Mouse (Mus musculus): ENCODE measurements at regions not wholly inside any gene's neighbourhood (a gene's known extent, or its start where the extent isn't known, plus 50 kb on each side); places are given as distances from the start of the nearest gene placed in this dataset.

DNA sequence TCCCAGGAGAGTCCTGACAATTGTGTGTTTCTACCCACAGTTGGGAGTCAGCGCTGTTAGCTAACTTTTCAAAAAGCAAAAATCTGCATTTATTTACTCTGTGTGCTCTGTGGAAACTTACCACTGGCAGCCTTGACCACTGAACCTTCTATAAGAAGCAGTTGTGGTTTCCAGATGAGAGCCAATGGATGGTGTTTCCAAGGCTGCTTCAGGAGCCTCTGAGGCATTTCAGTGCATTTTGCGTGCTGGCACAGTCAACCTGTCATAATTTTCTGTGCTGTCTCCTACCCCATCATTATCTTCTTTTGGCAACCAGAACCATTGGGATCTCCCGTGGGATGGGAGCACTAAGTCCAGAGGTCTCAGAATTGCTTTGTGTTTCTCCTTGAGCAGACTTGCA is 60.3 kb downstream of the 4930544G11Rik start:
- H3K9me3 ChIP-seq = no peaks in the 10 kb centered on the region
- H3K4me1 ChIP-seq (replicated peaks) = no peaks in the 10 kb centered on the region
- H3K9ac ChIP-seq = no peak overlapping the region
- H3K27ac ChIP-seq = no peak overlapping the region
- no peaks in the 10 kb centered on the region for H3K36me3 ChIP-seq
- 92% methylated on average over 3 of the region's 3 CpGs for WGBS
- H3K4me3 ChIP-seq = no peak overlapping the region
- no peaks in the 10 kb centered on the region for H3K27me3 ChIP-seq
- no peak for ATAC-seq (ENCODE audit: low FRiP score)
- H3K4me2 ChIP-seq = no peak overlapping the region

DNA sequence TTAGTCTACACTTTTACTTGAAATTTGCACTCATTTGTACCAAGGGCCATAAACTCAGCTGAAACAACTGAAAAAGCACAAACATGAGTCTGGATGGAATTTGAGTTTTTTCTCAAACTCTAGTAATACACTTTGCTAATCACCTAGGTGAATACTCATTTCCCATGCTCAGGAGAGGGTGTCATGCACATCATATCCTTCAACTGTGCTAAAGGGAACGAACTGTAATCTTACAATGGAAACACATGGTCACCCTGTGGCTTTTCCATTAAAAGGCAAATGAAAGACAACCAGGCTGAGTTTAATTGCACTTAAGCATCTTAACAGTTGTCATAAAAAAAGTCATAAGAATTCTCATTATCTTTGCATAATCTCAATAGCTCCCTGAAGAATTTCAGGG is 71.1 kb downstream of the 4930544G11Rik start:
- no peaks in the 10 kb centered on the region for H3K9me3 ChIP-seq
- no peak overlapping the region for H3K27ac ChIP-seq
- H3K4me2 ChIP-seq = no peak overlapping the region
- WGBS = 76% methylated on average over 1 of the region's 1 CpGs
- no peaks in the 10 kb centered on the region for H3K36me3 ChIP-seq
- no peak overlapping the region for H3K4me3 ChIP-seq
- no peak overlapping the region for H3K9ac ChIP-seq
- H3K27me3 ChIP-seq = no peaks in the 10 kb centered on the region
- no peaks in the 10 kb centered on the region for H3K4me1 ChIP-seq (replicated peaks)
- ATAC-seq (ENCODE audit: low FRiP score) = no peak

DNA sequence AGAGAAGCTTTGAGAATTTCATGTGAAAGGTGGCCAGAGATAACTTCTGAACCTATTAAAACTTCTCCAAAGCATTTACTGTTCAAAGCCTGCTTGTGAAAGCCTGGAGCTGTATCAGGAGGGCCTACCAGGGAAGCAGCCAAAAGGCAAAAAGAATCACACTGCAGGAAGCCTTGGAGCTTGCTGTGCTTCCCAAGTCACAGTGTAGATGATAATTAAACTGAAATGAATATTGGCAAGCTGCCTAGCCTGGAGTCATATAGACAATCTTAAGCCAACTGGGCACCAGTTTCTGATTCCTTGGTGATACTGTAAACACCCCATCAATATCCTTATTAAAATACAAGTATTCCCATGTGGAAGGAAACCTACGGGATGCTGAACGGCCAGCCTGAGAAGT is 84.4 kb downstream of the 4930544G11Rik start:
- WGBS = 61% methylated on average over 2 of the region's 2 CpGs
- no peak for ATAC-seq (ENCODE audit: low FRiP score)
- Histone ChIP-seq H3K27ac (no peak overlapping the region), H3K9me3 (no peaks in the 10 kb centered on the region), H3K36me3 (no peaks in the 10 kb centered on the region), H3K4me2 (no peak overlapping the region), H3K4me3 (no peak overlapping the region), H3K4me1 (replicated peaks) (no peaks in the 10 kb centered on the region), H3K27me3 (no peaks in the 10 kb centered on the region), H3K9ac (no peak overlapping the region)

DNA sequence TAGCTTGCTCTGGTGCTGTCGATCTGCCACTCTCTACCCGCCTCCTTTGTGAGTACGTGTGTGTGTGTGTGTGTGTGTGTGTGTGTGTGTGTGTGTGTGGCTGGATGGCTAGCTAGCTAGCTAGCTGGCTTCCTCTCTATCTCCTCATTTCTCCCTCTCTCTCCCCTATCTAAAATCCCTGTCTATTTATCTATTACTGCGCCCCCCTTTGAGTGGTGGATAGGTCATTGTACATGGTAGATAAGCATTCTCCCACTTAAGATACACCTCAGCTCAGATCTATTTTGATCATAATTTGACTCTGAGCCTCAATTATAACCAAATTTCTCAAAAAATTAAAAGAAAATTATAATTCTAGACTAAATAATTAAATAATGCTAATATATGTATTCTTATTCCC is 99.4 kb downstream of the 4930544G11Rik start:
- Histone ChIP-seq H3K4me2 (no peak overlapping the region), H3K27me3 (no peaks in the 10 kb centered on the region), H3K9me3 (no peaks in the 10 kb centered on the region), H3K4me3 (no peak overlapping the region), H3K36me3 (no peaks in the 10 kb centered on the region), H3K9ac (no peak overlapping the region), H3K4me1 (replicated peaks) (no peaks in the 10 kb centered on the region), H3K27ac (no peak overlapping the region)
- 87% methylated on average over 4 of the region's 4 CpGs for WGBS
- ATAC-seq (ENCODE audit: low FRiP score) = no peak

- no peaks in the 10 kb centered on the region for H3K27me3 ChIP-seq
- H3K4me1 ChIP-seq (replicated peaks) = no peaks in the 10 kb centered on the region
- no peaks in the 10 kb centered on the region for H3K9me3 ChIP-seq
- no peak overlapping the region for H3K4me3 ChIP-seq
- no peak overlapping the region for H3K27ac ChIP-seq
- H3K4me2 ChIP-seq = no peak overlapping the region
- no peak for ATAC-seq (ENCODE audit: low FRiP score)
- no peak overlapping the region for H3K9ac ChIP-seq
- H3K36me3 ChIP-seq = no peaks in the 10 kb centered on the region
These were observed 100.0 kb downstream of the 4930544G11Rik start for GRCm38 (mm10) chr6:66052386-66052785.

DNA sequence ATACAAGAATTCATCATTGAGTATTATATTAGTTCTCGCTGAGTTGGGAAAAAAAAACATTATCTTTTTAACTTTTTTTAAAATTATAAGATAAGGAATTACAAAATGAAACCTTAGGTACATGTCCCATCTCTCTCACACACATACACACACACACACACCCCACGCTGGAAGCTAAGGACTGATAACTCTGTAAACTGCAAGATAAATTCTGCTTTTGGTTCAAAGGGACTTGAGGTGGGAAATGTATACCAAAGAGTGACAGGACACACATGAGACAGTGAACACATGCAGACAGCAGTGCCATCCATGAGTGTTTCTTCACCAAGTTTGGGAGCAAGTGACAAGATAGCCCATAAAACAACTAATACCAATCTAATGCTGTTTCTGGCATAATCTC is 100.8 kb downstream of the 4930544G11Rik start:
- no peak for ATAC-seq (ENCODE audit: low FRiP score)

GRCm38 (mm10) chr6:66068874-66069273 is 116.5 kb downstream of the 4930544G11Rik start:
- 72% methylated on average over 2 of the region's 2 CpGs for WGBS
- no peak overlapping the region for H3K4me3 ChIP-seq
- H3K27me3 ChIP-seq = no peaks in the 10 kb centered on the region
- H3K9ac ChIP-seq = no peak overlapping the region
- no peak overlapping the region for H3K4me2 ChIP-seq
- H3K36me3 ChIP-seq = no peaks in the 10 kb centered on the region
- H3K4me1 ChIP-seq (replicated peaks) = no peaks in the 10 kb centered on the region
- no peak overlapping the region for H3K27ac ChIP-seq
- H3K9me3 ChIP-seq = no peaks in the 10 kb centered on the region
- no peak for ATAC-seq (ENCODE audit: low FRiP score)

More for the DNA sequence above, 100.8 kb downstream of the 4930544G11Rik start:
- no peaks in the 10 kb centered on the region for H3K4me1 ChIP-seq (replicated peaks)
- WGBS = 92% methylated on average over 2 of the region's 2 CpGs
- no peak overlapping the region for H3K9ac ChIP-seq
- H3K4me2 ChIP-seq = no peak overlapping the region
- H3K4me3 ChIP-seq = no peak overlapping the region
- H3K9me3 ChIP-seq = no peaks in the 10 kb centered on the region
- no peaks in the 10 kb centered on the region for H3K36me3 ChIP-seq
- H3K27ac ChIP-seq = no peak overlapping the region
- H3K27me3 ChIP-seq = no peaks in the 10 kb centered on the region

DNA sequence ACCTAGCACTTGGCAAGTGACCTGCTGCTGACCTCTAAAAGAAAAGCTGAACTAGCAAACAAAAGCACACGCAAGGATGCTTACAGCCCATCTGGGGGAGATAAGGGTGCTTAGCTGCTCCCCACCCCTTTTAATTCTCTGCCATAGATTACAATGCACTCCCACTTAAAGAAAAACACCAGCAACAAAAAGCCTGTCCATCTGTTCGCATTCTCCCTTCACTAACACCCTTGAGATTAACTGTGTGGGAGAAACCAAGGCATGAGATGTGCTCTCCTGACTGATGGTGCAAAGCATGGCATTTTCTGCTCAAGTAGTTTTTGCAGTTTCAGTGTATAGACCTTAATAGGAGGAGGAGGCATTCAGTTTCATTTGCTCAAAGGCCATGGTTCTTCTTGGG is 125.0 kb downstream of the 4930544G11Rik start:
- WGBS = 5% methylated on average over 2 of the region's 2 CpGs
- Histone ChIP-seq H3K4me1 (replicated peaks) (0 out of 2 replicates have a peak, but pooled peaks cover 2% of the 10 kb centered on the region), H3K27ac (no peak overlapping the region), H3K36me3 (no peaks in the 10 kb centered on the region), H3K9me3 (no peaks in the 10 kb centered on the region), H3K9ac (no peak overlapping the region), H3K27me3 (no peaks in the 10 kb centered on the region), H3K4me3 (no peak overlapping the region), H3K4me2 (no peak overlapping the region)
- no peak; the same call in 1 of the 2 replicates for ATAC-seq (ENCODE audit: low FRiP score)

- H3K4me3 ChIP-seq = no peak overlapping the region
- 26% methylated on average over 1 of the region's 1 CpGs for WGBS
- no peaks in the 10 kb centered on the region for H3K9me3 ChIP-seq
- H3K36me3 ChIP-seq = no peaks in the 10 kb centered on the region
- H3K4me2 ChIP-seq = no peak overlapping the region
- H3K27me3 ChIP-seq = no peaks in the 10 kb centered on the region
- 0 out of 2 replicates have a peak, but pooled peaks cover 2% of the 10 kb centered on the region for H3K4me1 ChIP-seq (replicated peaks)
- H3K9ac ChIP-seq = no peak overlapping the region
- no peak for ATAC-seq (ENCODE audit: low FRiP score)
- H3K27ac ChIP-seq = no peak overlapping the region
These were observed 126.4 kb downstream of the 4930544G11Rik start for GRCm38 (mm10) chr6:66078769-66079168.

GRCm38 (mm10) chr6:66101555-66102071 is 149.2 kb downstream of the 4930544G11Rik start:
- no peak overlapping the region for H3K4me3 ChIP-seq
- 54% methylated on average over 3 of the region's 3 CpGs for WGBS
- no peak for ATAC-seq (ENCODE audit: low FRiP score)
- no peaks in the 10 kb centered on the region for H3K36me3 ChIP-seq
- no peak overlapping the region for H3K4me2 ChIP-seq
- H3K27me3 ChIP-seq = no peaks in the 10 kb centered on the region
- H3K27ac ChIP-seq = no peak overlapping the region
- H3K4me1 ChIP-seq (replicated peaks) = no peaks in the 10 kb centered on the region
- H3K9ac ChIP-seq = no peak overlapping the region
- H3K9me3 ChIP-seq = no peaks in the 10 kb centered on the region

DNA sequence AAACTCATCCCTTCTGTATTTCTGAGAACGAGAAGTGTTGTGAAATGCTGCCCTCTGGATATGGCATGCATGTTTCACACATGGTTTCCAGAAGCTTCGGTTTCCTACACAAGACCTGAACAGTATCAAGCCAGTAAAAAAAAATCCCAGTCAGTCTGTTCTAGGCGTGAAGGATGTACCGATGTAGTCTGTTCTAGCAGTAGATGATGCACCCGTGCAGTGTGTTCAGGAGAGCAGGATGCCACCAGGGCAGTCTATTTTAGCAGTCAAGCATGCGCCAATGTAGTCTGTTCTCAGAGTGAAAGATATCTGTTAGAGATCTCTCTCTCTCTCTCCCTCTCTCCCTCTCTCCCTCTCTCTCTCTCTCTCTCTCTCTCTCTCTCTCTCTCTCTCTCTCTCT is 162.0 kb downstream of the 4930544G11Rik start:
- H3K27me3 ChIP-seq = no peaks in the 10 kb centered on the region
- no peak for ATAC-seq (ENCODE audit: low FRiP score)
- 91% methylated on average over 6 of the region's 6 CpGs for whole genome bisulfite sequencing
- no peak overlapping the region for H3K4me2 ChIP-seq
- no peak overlapping the region for H3K4me3 ChIP-seq
- no peaks in the 10 kb centered on the region for H3K4me1 ChIP-seq (replicated peaks)
- no peak overlapping the region for H3K9ac ChIP-seq
- no peak overlapping the region for H3K27ac ChIP-seq
- no peaks in the 10 kb centered on the region for H3K9me3 ChIP-seq
- no peaks in the 10 kb centered on the region for H3K36me3 ChIP-seq

DNA sequence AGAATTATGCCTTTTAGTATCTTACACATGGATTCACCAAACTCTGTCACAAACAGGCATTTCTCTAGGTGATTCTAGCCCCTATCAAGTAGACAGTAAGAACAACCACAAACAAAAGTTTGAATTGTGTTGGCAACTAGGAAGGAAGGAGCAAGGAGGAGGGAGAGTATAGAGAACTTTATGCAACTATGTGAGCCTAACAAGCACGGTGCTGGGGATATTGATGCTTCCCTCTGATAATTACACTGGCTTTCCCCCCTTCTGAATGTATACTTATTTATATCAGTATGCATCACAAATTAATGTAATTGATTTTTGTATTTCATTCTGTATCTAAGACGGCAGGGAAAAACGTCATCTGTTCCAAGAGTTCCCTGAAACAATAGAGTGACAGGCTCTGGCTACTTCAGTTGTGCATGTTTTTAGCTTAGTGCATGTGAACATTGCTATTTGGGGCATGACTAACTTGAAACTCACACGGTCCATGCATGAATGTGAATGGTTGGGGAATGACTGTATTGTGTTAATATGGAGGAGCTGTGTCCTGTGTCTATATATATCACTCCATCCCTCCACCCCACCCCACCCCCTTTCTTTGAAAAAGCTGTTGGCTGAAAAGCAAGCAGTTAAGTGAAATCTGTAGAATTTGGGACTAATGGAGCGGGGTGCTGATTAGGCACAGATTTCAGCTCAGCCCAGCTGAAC is 169.2 kb downstream of the 4930544G11Rik start:
- no peaks in the 10 kb centered on the region for H3K9me3 ChIP-seq
- no peak for ATAC-seq (ENCODE audit: low FRiP score)
- no peak overlapping the region for H3K27ac ChIP-seq
- H3K27me3 ChIP-seq = no peaks in the 10 kb centered on the region
- no peak overlapping the region for H3K4me2 ChIP-seq
- no peaks in the 10 kb centered on the region for H3K36me3 ChIP-seq
- no peak overlapping the region for H3K4me3 ChIP-seq
- no peaks in the 10 kb centered on the region for H3K4me1 ChIP-seq (replicated peaks)
- no peak overlapping the region for H3K9ac ChIP-seq
- WGBS = 45% methylated on average over 5 of the region's 5 CpGs

- 88% methylated on average over 1 of the region's 1 CpGs for WGBS
- no peak for ATAC-seq (ENCODE audit: low FRiP score)
- no peaks in the 10 kb centered on the region for H3K9me3 ChIP-seq
- H3K9ac ChIP-seq = no peak overlapping the region
- H3K4me2 ChIP-seq = no peak overlapping the region
- H3K27me3 ChIP-seq = no peaks in the 10 kb centered on the region
- H3K36me3 ChIP-seq = no peaks in the 10 kb centered on the region
- no peak overlapping the region for H3K4me3 ChIP-seq
- no peaks in the 10 kb centered on the region for H3K4me1 ChIP-seq (replicated peaks)
- no peak overlapping the region for H3K27ac ChIP-seq
These were observed 171.9 kb downstream of the 4930544G11Rik start for GRCm38 (mm10) chr6:66124292-66124691.
